In genomic region chr19:44394972-44395371, GRCm38 (mm10) we compare ENCODE assay signal across 19 mouse cellular contexts. TPM values are rescaled to one million over a fixed set of nuclear protein-coding genes. Genes with fewer than 3 reads are reported as not detected.
DNase-seq lines count a peak whose midpoint lies in the region; ATAC-seq lines count a peak whose summit lies in the region.
"Had no signal": no experiment of that assay in that cellular context is flagged by ENCODE, and none has a peak within 500 bp of the region (broad histone marks: within the 10 kb centered on the region; RNA-seq: fewer than 3 reads in every experiment).

No protein-coding gene starts in this region.

- peaks cover 70% of the 10 kb centered on the region for H3K4me1 ChIP-seq in liver, embryonic 13.5 days (replicated peaks)
- H3K4me1 ChIP-seq in hindbrain, embryonic 13.5 days (replicated peaks): no peaks in the 10 kb centered on the region
- no peaks in the 10 kb centered on the region for H3K4me1 ChIP-seq in heart, embryonic 11.5 days (ENCODE audit: control insufficient read depth, insufficient read depth, low read length)
- H3K4me1 ChIP-seq: embryonic facial prominence, embryonic 15.5 days; intestine, embryonic 15.5 days; limb, embryonic 15.5 days had no signal

- H3K4me2 ChIP-seq in liver, embryonic 13.5 days: peak overlapping the region; percentile 31
- no peak overlapping the region for H3K4me2 ChIP-seq in hindbrain, embryonic 13.5 days
- H3K4me2 ChIP-seq in heart, embryonic 11.5 days: no peak overlapping the region
- H3K4me2 ChIP-seq: embryonic facial prominence, embryonic 15.5 days; intestine, embryonic 15.5 days; limb, embryonic 15.5 days had no signal

- peak; percentile 76 for DNase-seq in adipocyte (ENCODE audit: low spot score)
- DNase-seq in liver, embryonic 13.5 days: peak; percentile 64
- DNase-seq in layer of hippocampus, postnatal 25 days (ENCODE audit: extremely low spot score in 1 of 2, low spot score in 1 of 2): no peak
- DNase-seq: kidney, adult 8-10 months; kidney, postnatal 10 days; left cerebral cortex, postnatal 4 days; lung, postnatal 4 days; right cerebral cortex, postnatal 14 days; spleen, adult 18-20 months; thymus, postnatal 25 days had no signal

- H3K9me3 ChIP-seq in liver, embryonic 13.5 days (replicated peaks): no peaks in the 10 kb centered on the region
- H3K9me3 ChIP-seq in hindbrain, embryonic 13.5 days: no peaks in the 10 kb centered on the region
- no peaks in the 10 kb centered on the region for H3K9me3 ChIP-seq in heart, embryonic 11.5 days (replicated peaks; ENCODE audit: control insufficient read depth, low read length)
- H3K9me3 ChIP-seq: embryonic facial prominence, embryonic 15.5 days; intestine, embryonic 15.5 days; limb, embryonic 15.5 days; midbrain, embryonic 10.5 days had no signal

- peak; percentile 71 for ATAC-seq in erythroblast, adult 5-6 weeks (replicated peaks; ENCODE audit: low FRiP score, poor library complexity, severe bottlenecking)
- ATAC-seq in liver, embryonic 13.5 days (ENCODE audit: low read depth): peak; percentile 87
- peak; percentile 90 for ATAC-seq in megakaryocyte-erythroid progenitor cell, adult 5-6 weeks (replicated peaks; ENCODE audit: low FRiP score, low TSS enrichment, poor library complexity, severe bottlenecking)
- no peak for ATAC-seq in hindbrain, embryonic 13.5 days (ENCODE audit: low FRiP score)
- no peak for ATAC-seq in heart, embryonic 11.5 days (replicated peaks; ENCODE audit: insufficient number of reproducible peaks, low FRiP score, low TSS enrichment)
- ATAC-seq: hindbrain, embryonic 16.5 days; intestine, embryonic 15.5 days had no signal

- peaks cover 30% of the 10 kb centered on the region for H3K36me3 ChIP-seq in liver, embryonic 13.5 days
- peaks cover 36% of the 10 kb centered on the region for H3K36me3 ChIP-seq in hindbrain, embryonic 13.5 days
- no peaks in the 10 kb centered on the region for H3K36me3 ChIP-seq in heart, embryonic 11.5 days (ENCODE audit: control insufficient read depth, insufficient read depth, low read length)
- H3K36me3 ChIP-seq: intestine, embryonic 15.5 days had no signal

- no peaks in the 10 kb centered on the region for H3K27me3 ChIP-seq in liver, embryonic 13.5 days
- no peaks in the 10 kb centered on the region for H3K27me3 ChIP-seq in hindbrain, embryonic 13.5 days
- no peaks in the 10 kb centered on the region for H3K27me3 ChIP-seq in heart, embryonic 11.5 days (ENCODE audit: control insufficient read depth, insufficient read depth, low read length)
- H3K27me3 ChIP-seq: embryonic facial prominence, embryonic 15.5 days; intestine, embryonic 15.5 days; limb, embryonic 15.5 days had no signal

- peak overlapping the region; percentile 77 for H3K27ac ChIP-seq in liver, embryonic 13.5 days
- H3K27ac ChIP-seq in hindbrain, embryonic 13.5 days: no peak overlapping the region
- H3K27ac ChIP-seq in heart, embryonic 11.5 days (ENCODE audit: low read depth, low read length): no peak overlapping the region
- H3K27ac ChIP-seq: embryonic facial prominence, embryonic 15.5 days; intestine, embryonic 15.5 days; limb, embryonic 15.5 days; midbrain, embryonic 10.5 days had no signal

- H3K4me3 ChIP-seq in liver, embryonic 13.5 days (replicated peaks): no peak overlapping the region
- no peak overlapping the region for H3K4me3 ChIP-seq in hindbrain, embryonic 13.5 days
- H3K4me3 ChIP-seq in heart, embryonic 11.5 days (ENCODE audit: low read depth, low read length): no peak overlapping the region
- H3K4me3 ChIP-seq: embryonic facial prominence, embryonic 15.5 days; intestine, embryonic 15.5 days; limb, embryonic 15.5 days; midbrain, embryonic 10.5 days had no signal

- H3K9ac ChIP-seq in liver, embryonic 13.5 days: no peak overlapping the region
- H3K9ac ChIP-seq in hindbrain, embryonic 13.5 days: no peak overlapping the region
- H3K9ac ChIP-seq in heart, embryonic 11.5 days (ENCODE audit: low read depth, low read length): no peak overlapping the region
- H3K9ac ChIP-seq: embryonic facial prominence, embryonic 15.5 days; intestine, embryonic 15.5 days; limb, embryonic 15.5 days had no signal

- whole genome bisulfite sequencing in liver, embryonic 13.5 days (ENCODE audit: insufficient replicate concordance): 23% methylated on average over 7 of the region's 7 CpGs
- WGBS in hindbrain, embryonic 13.5 days: 94% methylated on average over 7 of the region's 7 CpGs
- 53% methylated on average over 7 of the region's 7 CpGs for WGBS in heart, embryonic 11.5 days (ENCODE audit: insufficient replicate concordance)

RNA-seq across cellular contexts. Expression of gene Scd1, which starts 12.7 kb away (rescaled TPM):
- 10.0 and 11.3 TPM in 2 replicates for total RNA-seq in erythroblast, adult 5-6 weeks (2015; ENCODE audit: low replicate concordance)
- total RNA-seq in erythroblast, adult 5-6 weeks (2017; ENCODE audit: low replicate concordance): 9.5 and 11.2 TPM in 2 replicates
- polyA plus RNA-seq in liver, embryonic 13.5 days (2015; fragmentation: Nextera tagmentation; extraction: Ambion mirVana): 7.3 and 10.0 TPM in 2 replicates
- 14.0 and 16.2 TPM in 2 replicates for total RNA-seq in megakaryocyte-erythroid progenitor cell, adult 5-6 weeks (2014; fragmentation: Nextera tagmentation)
- 4.3 and 18.8 TPM in 2 replicates for total RNA-seq in megakaryocyte-erythroid progenitor cell, adult 5-6 weeks (2017)
- 4.2 and 4.4 TPM in 2 replicates for polyA plus RNA-seq in hindbrain, embryonic 13.5 days (2015; fragmentation: Nextera tagmentation; extraction: Ambion mirVana)
- total RNA-seq in layer of hippocampus, postnatal 25 days (2021): 100 to 1,000 TPM; 139 to 156 TPM
- polyA plus RNA-seq in heart, embryonic 11.5 days (2014; fragmentation: Nextera tagmentation; extraction: Ambion mirVana): 2.1 and 2.2 TPM in 2 replicates

Comparison
In these comparisons a context has a peak if more than half of its experiments do, and no peak if none do; other contexts are left out.
1. DNase-seq: peak in adipocyte (single experiment) and liver, embryonic 13.5 days (single experiment); none in layer of hippocampus, postnatal 25 days (0 of 2).
2. ATAC-seq: peak in erythroblast, adult 5-6 weeks (single experiment), liver, embryonic 13.5 days (single experiment) and megakaryocyte-erythroid progenitor cell, adult 5-6 weeks (single experiment); none in hindbrain, embryonic 13.5 days (single experiment) and heart, embryonic 11.5 days (single experiment).
3. RNA of gene Scd1, which starts 12.7 kb away (total RNA-seq): 139 to 156 TPM in layer of hippocampus, postnatal 25 days; 4.3 to 18.8 TPM in megakaryocyte-erythroid progenitor cell, adult 5-6 weeks and 9.5 to 11.3 TPM in erythroblast, adult 5-6 weeks; every median in the first group is over 4 times any median in the second.